ENCODE assay signal across 8 mouse cellular contexts in the genomic region with DNA sequence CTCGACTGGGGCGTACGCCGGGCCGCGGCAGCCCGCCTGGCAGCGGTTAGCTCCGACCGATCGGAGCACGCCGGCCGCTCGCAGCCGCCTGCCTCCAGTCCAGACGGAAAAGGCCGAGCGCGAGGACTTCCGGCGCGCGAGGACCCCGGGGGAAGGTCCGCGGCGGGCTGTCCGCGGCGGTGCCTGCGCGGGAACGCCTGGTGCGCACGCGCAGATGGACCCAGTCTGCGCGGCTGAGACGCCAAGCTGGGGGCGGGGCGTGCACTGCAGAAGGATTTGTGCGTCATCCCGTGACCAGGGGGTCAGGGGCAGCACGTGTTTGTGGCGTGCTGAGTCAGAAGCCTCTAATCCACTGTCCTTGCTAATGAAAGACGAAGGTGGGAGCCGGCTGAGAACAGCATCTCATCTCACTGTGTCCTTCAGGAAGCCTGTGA. TPM values are rescaled to one million over a fixed set of nuclear protein-coding genes. Genes with fewer than 3 reads are reported as not detected.
A peak's percentile ranks its signal among the peaks of the same experiment; 100 is the strongest.
DNase-seq lines count a peak whose midpoint lies in the region; ATAC-seq lines count a peak whose summit lies in the region.

Gene Tomm20 (minus strand): TSS at position 115 of the 434 bp plus-strand sequence.

- peak within 1 kb of the TSS; percentile 91 for H3K9ac ChIP-seq in hindbrain, embryonic 13.5 days

- H3K9me3 ChIP-seq in hindbrain, embryonic 13.5 days, result no peaks in the 10 kb centered on the region

- peak within 1 kb of the TSS; percentile 86 for H3K4me3 ChIP-seq in hindbrain, embryonic 13.5 days

- peak; percentile 99 for DNase-seq in NIH3T3 (ENCODE audit: low read depth)
- peak; percentile 99 for DNase-seq in cerebellum, postnatal 10 days
- peak; percentile 94 for DNase-seq in frontal cortex, postnatal 14 days (ENCODE audit: low spot score in 2 of 2)
- peak; percentile 92 to 94 for DNase-seq in layer of hippocampus, postnatal 25 days (ENCODE audit: extremely low spot score in 1 of 2, low spot score in 1 of 2)
- peak; percentile 95 for DNase-seq in lung, postnatal 25 days (ENCODE audit: low spot score)
- DNase-seq in retina, embryonic 14.5 days (ENCODE audit: low spot score), result peak; percentile 98
- peak; percentile 97 for DNase-seq in thymus, postnatal 4 days

- peak within 1 kb of the TSS; percentile 98 for H3K4me2 ChIP-seq in hindbrain, embryonic 13.5 days

- peak within 1 kb of the TSS; percentile 88 for H3K27ac ChIP-seq in hindbrain, embryonic 13.5 days

- H3K36me3 ChIP-seq in hindbrain, embryonic 13.5 days, result peaks cover 27% of the 10 kb centered on the region

- ATAC-seq in hindbrain, embryonic 13.5 days (ENCODE audit: low FRiP score), result peak; percentile 94

- under 1% methylated on average over 48 of the region's 48 CpGs for whole genome bisulfite sequencing in hindbrain, embryonic 13.5 days

- no peaks in the 10 kb centered on the region for H3K27me3 ChIP-seq in hindbrain, embryonic 13.5 days

- H3K4me1 ChIP-seq in hindbrain, embryonic 13.5 days (replicated peaks), result peaks cover 35% of the 10 kb centered on the region

RNA-seq across cellular contexts. Expression of gene Tomm20, which starts in this region (rescaled TPM):
- polyA plus RNA-seq in hindbrain, embryonic 13.5 days (2015; fragmentation: Nextera tagmentation; extraction: Ambion mirVana), result 209 and 210 TPM in 2 replicates
- total RNA-seq in layer of hippocampus, postnatal 25 days (2021), result 100 to 1,000 TPM; 180 to 206 TPM

Comparison
In these comparisons a context has a peak if more than half of its experiments do, and no peak if none do; other contexts are left out.
1. Peak in every context shown above with its lines: DNase-seq, ATAC-seq, H3K4me3 ChIP-seq and H3K27ac ChIP-seq.